Mouse (Mus musculus) C2C12 (cell line): ENCODE data around the gene Irx3.

Experiments
- CEBPB ChIP-seq: IDR thresholded peaks from one replicate; pipeline ENCODE4 v1.6.1; 2011; ENCODE audit warnings: low read depth, mild to moderate bottlenecking, control low read depth, moderate library complexity
- CTCF ChIP-seq: IDR thresholded peaks from one replicate; pipeline ENCODE4 v1.5.1; 2011; ENCODE audit not compliant: control insufficient read depth, insufficient read depth, insufficient read length
- FOSL1 ChIP-seq: IDR thresholded peaks from one replicate; pipeline ENCODE4 v1.8.0; 2011; ENCODE audit warnings: mild to moderate bottlenecking, low read length; ENCODE audit not compliant: poor library complexity, insufficient read depth, severe bottlenecking
- MAX ChIP-seq: IDR thresholded peaks from one replicate; pipeline ENCODE4 v1.6.1; 2011; ENCODE audit warnings: mild to moderate bottlenecking, control low read depth
- MYOD1 ChIP-seq: IDR thresholded peaks from one replicate; pipeline ENCODE4 v1.6.1; 2011; ENCODE audit warnings: low read depth; ENCODE audit not compliant: control insufficient read depth, insufficient read length
- MYOG ChIP-seq: IDR thresholded peaks from one replicate; pipeline ENCODE4 v1.6.1; 2011; ENCODE audit not compliant: control insufficient read depth, insufficient read length; ENCODE audit errors: extremely low read depth
- USF1 ChIP-seq: IDR thresholded peaks from one replicate; pipeline ENCODE4 v1.6.1; 2011; ENCODE audit warnings: low read depth, mild to moderate bottlenecking, control low read depth, moderate library complexity

- no peak for TF ChIP-seq MYOD1
- no peak for TF ChIP-seq CTCF
- no peak for TF ChIP-seq CEBPB
- TF ChIP-seq USF1: no peak
- TF ChIP-seq MAX: no peak
- TF ChIP-seq MYOG: no peak
- TF ChIP-seq FOSL1: no peak
Measured at GRCm38 (mm10) chr8:91823357-91823756, 21.5 kb upstream of the Irx3 start.
